Mouse (Mus musculus): ENCODE data around the gene Adgrv1. TPM values are rescaled to one million over a fixed set of nuclear protein-coding genes. Genes with fewer than 3 reads are reported as not detected.

Adgrv1 gene
- polyA plus RNA-seq, 1 experiment = 0.08 TPM

DNA sequence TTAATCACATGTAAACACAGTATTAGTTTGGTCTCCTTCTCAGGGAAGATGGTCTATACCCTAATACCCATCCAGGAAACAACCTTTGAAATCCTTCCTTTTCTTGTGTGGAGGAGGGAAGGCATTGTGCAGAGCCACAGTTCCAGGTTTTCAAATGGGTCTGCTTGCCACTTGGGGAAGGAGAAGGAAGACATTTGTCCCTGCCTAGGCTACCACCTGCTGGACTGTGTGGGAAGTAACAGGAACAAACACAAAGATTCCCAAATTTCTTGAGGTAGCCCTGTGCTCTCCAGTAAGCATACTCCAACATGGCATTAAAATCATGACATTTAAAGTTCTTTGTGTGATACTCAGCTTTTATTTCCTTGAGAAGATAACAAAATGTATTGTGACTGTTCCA lies 477.6 kb downstream of the Adgrv1 start:
- no peak overlapping the region for H3K4me3 ChIP-seq (ENCODE audit: low read depth, low read length)
- no peak overlapping the region for H3K27ac ChIP-seq (ENCODE audit: insufficient read depth, low read depth, low read length)
- no peaks in the 10 kb centered on the region for H3K4me1 ChIP-seq (ENCODE audit: control insufficient read depth, insufficient read depth, insufficient read length, low read length)
- no peaks in the 10 kb centered on the region for H3K27me3 ChIP-seq (ENCODE audit: control insufficient read depth, insufficient read depth, low read length)
- H3K36me3 ChIP-seq (ENCODE audit: control insufficient read depth, insufficient read depth, low read length) = no peaks in the 10 kb centered on the region
- peak; percentile 57; the same call in 1 of the 2 replicates for TF ChIP-seq CTCF (IDR thresholded peaks at IDR 0.05; ENCODE audit: extremely low read depth, insufficient read length, insufficient replicate concordance, low read depth, low read length)
- no peak for TF ChIP-seq POLR2A (IDR thresholded peaks at IDR 0.05; ENCODE audit: low read depth, low read length)

DNA sequence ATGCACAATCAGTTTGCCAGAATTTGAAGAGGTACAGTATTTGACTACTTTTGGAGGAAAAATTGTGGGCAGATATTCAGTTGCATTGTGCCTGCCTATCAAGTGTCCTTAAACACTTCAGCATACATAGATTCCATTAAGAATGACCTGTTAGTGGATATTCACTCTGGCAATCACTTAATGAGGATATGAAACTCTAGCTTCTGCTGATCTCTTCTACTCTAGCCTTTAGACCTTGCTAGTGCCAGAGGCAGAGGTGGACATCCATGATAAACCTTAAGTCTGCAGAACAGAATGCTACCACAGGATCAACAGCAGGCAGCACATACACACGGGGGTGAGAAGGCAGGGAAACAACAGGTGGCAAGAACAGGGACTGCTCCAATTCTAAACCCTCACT lies 488.5 kb downstream of the Adgrv1 start:
- TF ChIP-seq POLR2A (IDR thresholded peaks at IDR 0.05; ENCODE audit: low read depth, low read length) = no peak
- TF ChIP-seq CTCF (IDR thresholded peaks at IDR 0.05; ENCODE audit: extremely low read depth, insufficient read length, insufficient replicate concordance, low read depth, low read length) = no peak
- H3K4me3 ChIP-seq (ENCODE audit: low read depth, low read length) = no peak overlapping the region
- H3K4me1 ChIP-seq (ENCODE audit: control insufficient read depth, insufficient read depth, insufficient read length, low read length) = no peaks in the 10 kb centered on the region
- H3K27me3 ChIP-seq (ENCODE audit: control insufficient read depth, insufficient read depth, low read length) = no peaks in the 10 kb centered on the region
- WGBS = 71% methylated on average over 1 of the region's 1 CpGs
- no peaks in the 10 kb centered on the region for H3K36me3 ChIP-seq (ENCODE audit: control insufficient read depth, insufficient read depth, low read length)
- H3K27ac ChIP-seq (ENCODE audit: insufficient read depth, low read depth, low read length) = no peak overlapping the region

DNA sequence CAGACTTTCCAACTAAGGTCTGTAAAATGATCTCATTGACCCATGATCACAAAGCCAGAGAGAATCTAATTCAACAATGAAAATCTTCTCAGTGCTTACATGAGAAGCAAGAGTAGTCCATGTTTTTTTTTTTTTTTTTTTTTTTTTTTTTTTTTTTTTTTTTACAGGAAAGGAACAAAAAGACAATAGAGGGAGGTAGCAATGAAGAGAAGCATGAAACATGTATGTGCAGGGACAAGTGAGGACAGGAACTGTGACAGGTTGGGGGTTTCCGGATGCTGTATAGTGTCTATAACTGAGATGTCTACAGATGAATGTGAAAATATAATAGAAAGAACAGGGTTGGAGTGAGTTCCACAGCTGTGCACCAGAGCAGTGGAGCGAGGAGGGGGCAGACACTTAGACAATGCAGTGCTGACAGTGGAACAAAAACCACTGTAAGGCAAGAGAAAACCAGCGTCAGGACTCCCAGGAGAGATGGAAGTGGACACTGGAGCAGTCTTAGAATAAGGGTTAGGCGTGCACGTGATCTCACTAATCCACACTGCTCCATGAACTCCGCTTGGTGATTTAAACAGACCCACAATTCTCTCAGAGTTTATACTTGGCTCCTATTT lies 490.6 kb downstream of the Adgrv1 start:
- Histone ChIP-seq H3K27me3 (ENCODE audit: control insufficient read depth, insufficient read depth, low read length) (no peaks in the 10 kb centered on the region), H3K4me1 (ENCODE audit: control insufficient read depth, insufficient read depth, insufficient read length, low read length) (no peaks in the 10 kb centered on the region), H3K4me3 (ENCODE audit: low read depth, low read length) (no peak overlapping the region), H3K27ac (ENCODE audit: insufficient read depth, low read depth, low read length) (no peak overlapping the region), H3K36me3 (ENCODE audit: control insufficient read depth, insufficient read depth, low read length) (no peaks in the 10 kb centered on the region)
- WGBS = 91% methylated on average over 6 of the region's 6 CpGs
- TF ChIP-seq POLR2A (IDR thresholded peaks at IDR 0.05; ENCODE audit: low read depth, low read length) (no peak), CTCF (IDR thresholded peaks at IDR 0.05; ENCODE audit: extremely low read depth, insufficient read length, insufficient replicate concordance, low read depth, low read length) (no peak)

- Histone ChIP-seq H3K27me3 (ENCODE audit: control insufficient read depth, insufficient read depth, low read length) (no peaks in the 10 kb centered on the region), H3K27ac (ENCODE audit: insufficient read depth, low read depth, low read length) (peak overlapping the region; percentile 70), H3K4me1 (ENCODE audit: control insufficient read depth, insufficient read depth, insufficient read length, low read length) (peaks cover 16% of the 10 kb centered on the region), H3K4me3 (ENCODE audit: low read depth, low read length) (no peak overlapping the region), H3K36me3 (ENCODE audit: control insufficient read depth, insufficient read depth, low read length) (no peaks in the 10 kb centered on the region)
- TF ChIP-seq POLR2A (IDR thresholded peaks at IDR 0.05; ENCODE audit: low read depth, low read length) = no peak
- no peak for TF ChIP-seq CTCF (IDR thresholded peaks at IDR 0.05; ENCODE audit: extremely low read depth, insufficient read length, insufficient replicate concordance, low read depth, low read length)
- WGBS = 5% methylated on average over 11 of the region's 11 CpGs
These were observed 496.1 kb downstream of the Adgrv1 start for GRCm38 (mm10) chr13:81136652-81137422.

- Histone ChIP-seq H3K27ac (ENCODE audit: insufficient read depth, low read depth, low read length) (peak overlapping the region; percentile 70), H3K27me3 (ENCODE audit: control insufficient read depth, insufficient read depth, low read length) (no peaks in the 10 kb centered on the region), H3K4me3 (ENCODE audit: low read depth, low read length) (no peak overlapping the region), H3K4me1 (ENCODE audit: control insufficient read depth, insufficient read depth, insufficient read length, low read length) (peaks cover 23% of the 10 kb centered on the region), H3K36me3 (ENCODE audit: control insufficient read depth, insufficient read depth, low read length) (no peaks in the 10 kb centered on the region)
- 16% methylated on average over 10 of the region's 10 CpGs for WGBS
- no peak for TF ChIP-seq POLR2A (IDR thresholded peaks at IDR 0.05; ENCODE audit: low read depth, low read length)
- TF ChIP-seq CTCF (IDR thresholded peaks at IDR 0.05; ENCODE audit: extremely low read depth, insufficient read length, insufficient replicate concordance, low read depth, low read length) = peak; percentile 16; the same call in 1 of the 2 replicates
These were observed 497.0 kb downstream of the Adgrv1 start for GRCm38 (mm10) chr13:81135953-81136352.

GRCm38 (mm10) chr13:81134412-81134811 lies 498.5 kb downstream of the Adgrv1 start:
- no peak for TF ChIP-seq CTCF (IDR thresholded peaks at IDR 0.05; ENCODE audit: extremely low read depth, insufficient read length, insufficient replicate concordance, low read depth, low read length)
- no peak for TF ChIP-seq POLR2A (IDR thresholded peaks at IDR 0.05; ENCODE audit: low read depth, low read length)
- Histone ChIP-seq H3K4me1 (ENCODE audit: control insufficient read depth, insufficient read depth, insufficient read length, low read length) (peaks cover 23% of the 10 kb centered on the region), H3K27ac (ENCODE audit: insufficient read depth, low read depth, low read length) (no peak overlapping the region), H3K36me3 (ENCODE audit: control insufficient read depth, insufficient read depth, low read length) (no peaks in the 10 kb centered on the region), H3K4me3 (ENCODE audit: low read depth, low read length) (no peak overlapping the region), H3K27me3 (ENCODE audit: control insufficient read depth, insufficient read depth, low read length) (no peaks in the 10 kb centered on the region)

GRCm38 (mm10) chr13:81133336-81133735 lies 499.6 kb downstream of the Adgrv1 start:
- H3K36me3 ChIP-seq (ENCODE audit: control insufficient read depth, insufficient read depth, low read length) = no peaks in the 10 kb centered on the region
- WGBS = 79% methylated on average over 4 of the region's 4 CpGs
- H3K27me3 ChIP-seq (ENCODE audit: control insufficient read depth, insufficient read depth, low read length) = no peaks in the 10 kb centered on the region
- TF ChIP-seq CTCF (IDR thresholded peaks at IDR 0.05; ENCODE audit: extremely low read depth, insufficient read length, insufficient replicate concordance, low read depth, low read length) = no peak
- TF ChIP-seq POLR2A (IDR thresholded peaks at IDR 0.05; ENCODE audit: low read depth, low read length) = no peak
- 0 out of 2 replicates have a peak overlapping the region, but pooled peaks have one; percentile 34 for H3K27ac ChIP-seq (ENCODE audit: insufficient read depth, low read depth, low read length)
- H3K4me1 ChIP-seq (ENCODE audit: control insufficient read depth, insufficient read depth, insufficient read length, low read length) = peaks cover 23% of the 10 kb centered on the region
- no peak overlapping the region for H3K4me3 ChIP-seq (ENCODE audit: low read depth, low read length)
